Mouse (Mus musculus) heart, adult 11 months (tissue): ENCODE data around the gene Gm21083.
"Not testable (repeated sequence)": the region's sequence is repeated elsewhere in the genome, so short reads cannot be mapped to it uniquely, and the experiment has no call there.

Experiments
- DNase-seq: peaks from one replicate; pipeline ENCODE4 v3.0.0; 2022

Gene Gm21083

GRCm38 (mm10) chr5:15630068-15630467, 52.9 kb downstream of the Gm21083 start:
- DNase-seq, result not testable (repeated sequence)
